Mouse (Mus musculus) forebrain, embryonic 10.5 days (tissue): Measurements from ENCODE around the gene Olfr1438-ps1. TPM values are rescaled to one million over a fixed set of nuclear protein-coding genes. Genes with fewer than 3 reads are reported as not detected.
"Not testable (repeated sequence)": the region's sequence is repeated elsewhere in the genome, so short reads cannot be mapped to it uniquely, and the experiment has no call there.

ENCODE experiments used
- DNase-seq: peaks from one replicate; pipeline ENCODE4 v3.0.0-alpha.2; 2017; ENCODE audit warnings: low spot score; ENCODE audit errors: extremely low spot score
- H3K27ac ChIP-seq: fragments of 300-500 bp; sonication (generic); 2 replicates; pipeline ENCODE4 v1.5.1; 2016; ENCODE audit warnings: mild to moderate bottlenecking
- H3K27me3 ChIP-seq: fragments of 300-500 bp; sonication (generic); 2 replicates; pipeline ENCODE4 v1.6.1; 2016; ENCODE audit warnings: mild to moderate bottlenecking; ENCODE audit not compliant: poor library complexity, severe bottlenecking
- H3K36me3 ChIP-seq: fragments of 300-500 bp; sonication (generic); replicated peaks from 2 replicates; pipeline ENCODE4 v1.6.1; 2016; ENCODE audit warnings: mild to moderate bottlenecking, moderate library complexity
- H3K4me1 ChIP-seq: fragments of 300-500 bp; sonication (generic); 2 replicates; pipeline ENCODE4 v1.6.1; 2016
- H3K4me3 ChIP-seq: fragments of 300-500 bp; sonication (generic); 2 replicates; pipeline ENCODE4 v1.5.1; 2016; ENCODE audit warnings: mild to moderate bottlenecking, moderate library complexity
- H3K9me3 ChIP-seq: fragments of 300-500 bp; sonication (generic); 2 replicates; pipeline ENCODE4 v1.6.1; 2016; ENCODE audit warnings: mild to moderate bottlenecking, moderate library complexity
- WGBS: fragments of 180-500 bp; shearing (Covaris S2); methylation state at CpG from one replicate; pipeline ENCODE4 v1.1.7; 2016; 5-methylcytosine and 5-hydroxymethylcytosine counted together
- polyA plus RNA-seq: library from polyadenylated mRNA; unstranded; fragments of >200 nt; fragmentation: Nextera tagmentation; extraction: Ambion mirVana; gene quantifications from 2 replicates; pipeline ENCODE4 v1.2.1, GENCODE M21; 2016

Gene Olfr1438-ps1
- not detected in 2 replicates for polyA plus RNA-seq

DNA sequence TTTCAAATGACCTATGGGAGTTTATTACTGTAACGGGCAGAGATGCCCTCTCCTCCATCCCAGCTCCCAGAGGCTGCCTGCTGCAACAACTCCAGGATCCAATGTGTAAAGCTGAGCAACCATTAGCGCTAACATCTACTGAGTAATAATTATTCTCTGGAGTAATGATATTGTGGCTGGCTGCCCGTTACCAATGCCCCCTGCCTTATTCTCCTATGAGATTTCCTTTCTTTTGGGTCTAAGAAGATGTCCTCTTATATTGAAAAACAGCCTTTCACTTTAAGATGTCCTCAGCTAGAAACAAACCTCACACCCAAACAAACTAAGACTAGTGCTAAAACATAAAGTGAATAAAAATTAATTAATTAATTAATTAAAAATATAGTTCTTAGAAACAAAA lies at the start of gene Olfr1438-ps1:
Gene Olfr1438-ps1 (minus strand): TSS at position 101 of the 400 bp plus-strand sequence.
- DNase-seq = no peak
- Histone ChIP-seq H3K36me3 (no peaks in the 10 kb centered on the region), H3K27me3 (no peaks in the 10 kb centered on the region), H3K27ac (no peak within 1 kb of the TSS), H3K9me3 (no peaks in the 10 kb centered on the region), H3K4me1 (no peaks in the 10 kb centered on the region), H3K4me3 (no peak within 1 kb of the TSS)
- WGBS = 86% methylated on average over 3 of the region's 3 CpGs

DNA sequence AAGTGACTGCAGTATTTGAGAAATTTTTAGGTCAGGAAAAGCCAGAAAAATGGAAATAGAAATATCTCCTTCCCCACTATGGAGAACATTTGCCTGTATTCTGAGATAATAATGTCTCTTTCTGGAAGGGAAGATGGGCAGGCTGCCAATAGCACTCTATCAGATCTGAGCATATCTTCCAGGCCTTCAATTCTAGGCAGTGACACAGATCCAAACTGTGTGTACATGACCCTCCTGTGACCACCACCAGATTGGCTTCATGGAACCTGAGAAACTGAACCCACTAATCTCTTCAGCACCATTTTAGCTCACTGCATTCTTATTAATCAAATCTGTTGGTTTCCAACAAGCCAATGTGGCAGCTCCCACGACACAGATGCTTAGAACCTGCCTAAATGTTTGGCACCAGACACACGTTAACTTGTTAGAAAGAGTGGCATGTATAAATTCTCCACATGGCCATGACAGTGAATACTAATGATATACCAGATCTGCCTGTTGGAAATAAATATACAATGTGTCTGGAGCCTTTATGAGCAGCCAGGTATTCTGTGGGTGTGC lies 38.8 kb upstream of the Olfr1438-ps1 start:
- H3K36me3 ChIP-seq = no peaks in the 10 kb centered on the region
- 82% methylated on average over 2 of the region's 2 CpGs for WGBS
- no peak for DNase-seq
- H3K4me3 ChIP-seq = no peak overlapping the region
- no peaks in the 10 kb centered on the region for H3K4me1 ChIP-seq
- H3K27me3 ChIP-seq = no peaks in the 10 kb centered on the region
- no peak overlapping the region for H3K27ac ChIP-seq
- H3K9me3 ChIP-seq = no peaks in the 10 kb centered on the region

DNA sequence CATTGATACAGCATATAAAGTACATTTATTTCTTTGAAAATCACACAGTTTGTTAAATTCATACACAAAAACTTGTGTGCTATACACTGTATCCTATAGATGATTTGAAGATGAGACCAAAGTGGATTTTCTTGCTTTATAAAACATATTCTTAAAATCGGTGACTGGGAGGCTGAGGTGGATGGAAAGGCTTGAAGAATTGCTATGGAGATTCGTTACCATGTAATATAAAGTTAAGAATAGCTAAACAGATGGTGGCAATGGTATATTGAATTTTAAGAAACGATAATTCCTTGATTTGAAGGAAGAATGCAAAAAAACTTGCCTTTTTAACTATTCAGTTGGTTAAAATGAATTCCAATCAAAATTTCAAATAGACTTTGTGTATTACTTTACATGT lies 37.3 kb upstream of the Olfr1438-ps1 start:
- no peak for DNase-seq
- no peak overlapping the region for H3K4me3 ChIP-seq
- H3K27me3 ChIP-seq = no peaks in the 10 kb centered on the region
- H3K36me3 ChIP-seq = no peaks in the 10 kb centered on the region
- H3K9me3 ChIP-seq = no peaks in the 10 kb centered on the region
- WGBS = 82% methylated on average over 3 of the region's 3 CpGs
- no peak overlapping the region for H3K27ac ChIP-seq
- no peaks in the 10 kb centered on the region for H3K4me1 ChIP-seq

DNA sequence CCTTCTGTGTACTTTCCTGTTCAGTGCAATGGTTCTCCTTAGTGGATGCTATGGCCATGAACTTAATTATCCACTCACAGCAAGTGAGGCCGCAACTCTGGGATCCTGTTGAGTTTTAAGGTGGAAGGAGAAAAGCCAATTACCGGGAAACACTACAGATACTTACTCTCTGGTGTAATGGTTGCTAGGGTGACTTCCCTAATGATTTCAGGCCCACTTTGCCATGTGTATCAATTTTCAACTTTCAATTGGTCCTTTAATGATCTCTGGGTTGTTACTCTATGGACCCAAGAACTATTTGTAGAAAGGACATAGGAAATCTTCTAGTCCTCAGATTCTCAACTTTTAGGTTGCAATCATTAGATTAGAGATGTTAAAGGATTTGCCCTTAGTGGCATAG lies 10.7 kb downstream of the Olfr1438-ps1 start, which contains the start of gene Olfr1437:
Gene Olfr1437 (minus strand): TSS at position 101 of the 400 bp plus-strand sequence.
- Histone ChIP-seq H3K27me3 (no peaks in the 10 kb centered on the region), H3K9me3 (no peaks in the 10 kb centered on the region), H3K27ac (no peak within 1 kb of the TSS), H3K4me3 (no peak within 1 kb of the TSS), H3K4me1 (no peaks in the 10 kb centered on the region), H3K36me3 (no peaks in the 10 kb centered on the region)
- WGBS = 82% methylated on average over 2 of the region's 2 CpGs
- DNase-seq = no peak

DNA sequence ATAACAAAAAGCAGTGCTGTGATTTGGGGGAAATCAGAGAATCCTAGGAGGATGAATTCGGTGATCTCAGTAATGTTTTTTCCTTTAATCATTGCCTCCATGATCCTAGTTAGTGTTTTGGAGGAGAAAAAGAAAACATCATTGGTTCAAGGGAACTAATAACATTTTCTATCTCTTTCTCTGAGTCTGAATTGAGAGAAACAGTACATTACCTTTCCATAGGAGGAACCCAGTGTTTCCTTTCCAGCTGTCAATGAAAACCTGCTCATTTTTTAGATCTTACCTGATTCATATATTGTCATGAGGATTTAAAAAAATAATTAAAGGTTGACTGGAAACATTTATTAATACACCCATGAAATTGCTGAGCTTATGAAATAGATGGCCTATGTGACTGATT lies 36.7 kb downstream of the Olfr1438-ps1 start, which contains the start of gene Olfr1436:
Gene Olfr1436 (minus strand): TSS at position 101 of the 400 bp plus-strand sequence.
- 76% methylated on average over 1 of the region's 1 CpGs for WGBS

DNA sequence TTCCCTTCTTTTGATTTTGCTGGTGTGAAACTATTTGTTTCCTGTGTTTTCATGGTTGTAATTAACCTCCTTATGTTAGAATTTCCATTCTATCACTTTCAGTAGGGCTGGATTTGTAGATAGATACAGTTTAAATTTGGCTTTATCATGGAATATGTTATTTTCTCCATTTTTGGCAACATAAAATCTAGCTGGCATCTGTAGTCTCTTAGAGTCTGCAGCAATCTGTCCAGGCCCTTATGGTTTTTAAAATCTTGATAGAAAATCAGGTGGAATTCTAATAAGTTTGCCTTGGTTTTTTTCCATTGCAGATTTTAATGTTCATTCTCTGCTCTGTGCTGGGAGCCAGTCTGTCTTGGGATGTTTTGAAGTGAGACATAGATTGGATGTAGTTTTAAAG lies 42.7 kb downstream of the Olfr1438-ps1 start:
- no peak overlapping the region for H3K27ac ChIP-seq
- no peak for DNase-seq
- no peaks in the 10 kb centered on the region for H3K36me3 ChIP-seq
- H3K4me3 ChIP-seq = no peak overlapping the region
- H3K9me3 ChIP-seq = no peaks in the 10 kb centered on the region
- no peaks in the 10 kb centered on the region for H3K27me3 ChIP-seq
- H3K4me1 ChIP-seq = no peaks in the 10 kb centered on the region

More for the DNA sequence above, 36.7 kb downstream of the Olfr1438-ps1 start, which contains the start of gene Olfr1436:
- H3K9me3 ChIP-seq, DNase-seq, H3K36me3 ChIP-seq, H3K27ac ChIP-seq, H3K4me1 ChIP-seq, H3K27me3 ChIP-seq, H3K4me3 ChIP-seq: not testable (repeated sequence)

DNA sequence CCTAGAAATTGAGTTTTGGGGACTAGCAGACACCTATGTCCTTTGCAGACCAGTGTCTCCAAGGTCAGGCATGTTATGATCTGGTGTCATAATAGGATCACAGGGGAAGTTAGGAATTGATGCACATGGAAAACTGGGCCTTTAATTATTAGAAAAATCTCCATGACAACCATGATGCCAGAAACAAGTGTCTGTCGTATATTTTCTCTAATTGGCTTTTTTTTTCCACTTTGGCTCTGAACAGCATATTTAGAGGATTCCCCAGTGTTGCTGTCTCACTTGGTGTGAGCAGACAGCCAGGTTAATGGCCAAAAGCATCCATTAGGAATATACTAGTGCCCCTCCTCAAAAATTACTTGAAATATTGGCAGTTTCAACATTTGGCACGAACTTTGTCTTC lies 56.2 kb downstream of the Olfr1438-ps1 start, which contains the start of gene Olfr1434:
Gene Olfr1434 (plus strand): TSS at position 301 of the 400 bp plus-strand sequence.
- H3K27me3 ChIP-seq = no peaks in the 10 kb centered on the region
- no peaks in the 10 kb centered on the region for H3K4me1 ChIP-seq
- no peaks in the 10 kb centered on the region for H3K9me3 ChIP-seq
- H3K4me3 ChIP-seq = no peak within 1 kb of the TSS
- H3K36me3 ChIP-seq = no peaks in the 10 kb centered on the region
- 90% methylated on average over 2 of the region's 2 CpGs for WGBS
- no peak within 1 kb of the TSS for H3K27ac ChIP-seq
- no peak for DNase-seq

Other genes with a start within 250 kb of the Olfr1438-ps1 start
- gene Olfr1426, start 243.9 kb downstream of the Olfr1438-ps1 start, polyA plus RNA-seq = not detected in 2 replicates
- not detected in 2 replicates for gene Olfr1427, start 232.6 kb downstream of the Olfr1438-ps1 start, polyA plus RNA-seq
- gene Olfr1428, start 220.0 kb downstream of the Olfr1438-ps1 start, polyA plus RNA-seq = not detected in 2 replicates
- not detected in 2 replicates for gene Olfr76, start 212.7 kb downstream of the Olfr1438-ps1 start, polyA plus RNA-seq
- gene Olfr1555-ps1, start 165.8 kb downstream of the Olfr1438-ps1 start, polyA plus RNA-seq = not detected in 2 replicates
- gene Olfr1431, start 135.3 kb downstream of the Olfr1438-ps1 start, polyA plus RNA-seq = not detected in 2 replicates
- gene Olfr1432, start 103.3 kb downstream of the Olfr1438-ps1 start, polyA plus RNA-seq = not detected in 2 replicates
- not detected in 2 replicates for gene Olfr262, start 94.3 kb downstream of the Olfr1438-ps1 start, polyA plus RNA-seq
- gene Olfr235, start 74.9 kb downstream of the Olfr1438-ps1 start, polyA plus RNA-seq = not detected in 2 replicates
- gene Olfr1434, start 56.1 kb downstream of the Olfr1438-ps1 start, polyA plus RNA-seq = not detected in 2 replicates
- gene Olfr1436, start 36.8 kb downstream of the Olfr1438-ps1 start, polyA plus RNA-seq = not detected in 2 replicates
- not detected in 2 replicates for gene Olfr1437, start 10.8 kb downstream of the Olfr1438-ps1 start, polyA plus RNA-seq
- gene Olfr1440, start 51.4 kb upstream of the Olfr1438-ps1 start, polyA plus RNA-seq = not detected in 2 replicates
- not detected in 2 replicates for gene Olfr1441, start 81.5 kb upstream of the Olfr1438-ps1 start, polyA plus RNA-seq
- gene Pfpl, start 92.0 kb upstream of the Olfr1438-ps1 start, polyA plus RNA-seq = not detected in 2 replicates
- gene Mpeg1, start 124.9 kb upstream of the Olfr1438-ps1 start, polyA plus RNA-seq = 0.11 and 0.17 TPM in 2 replicates
- gene Dtx4, start 165.5 kb upstream of the Olfr1438-ps1 start, polyA plus RNA-seq = 31.7 and 34.3 TPM in 2 replicates
- 21.0 and 22.0 TPM in 2 replicates for gene Fam111a, start 209.8 kb upstream of the Olfr1438-ps1 start, polyA plus RNA-seq